Comparison of ENCODE assay signal across 9 mouse cellular contexts in the genomic region with DNA sequence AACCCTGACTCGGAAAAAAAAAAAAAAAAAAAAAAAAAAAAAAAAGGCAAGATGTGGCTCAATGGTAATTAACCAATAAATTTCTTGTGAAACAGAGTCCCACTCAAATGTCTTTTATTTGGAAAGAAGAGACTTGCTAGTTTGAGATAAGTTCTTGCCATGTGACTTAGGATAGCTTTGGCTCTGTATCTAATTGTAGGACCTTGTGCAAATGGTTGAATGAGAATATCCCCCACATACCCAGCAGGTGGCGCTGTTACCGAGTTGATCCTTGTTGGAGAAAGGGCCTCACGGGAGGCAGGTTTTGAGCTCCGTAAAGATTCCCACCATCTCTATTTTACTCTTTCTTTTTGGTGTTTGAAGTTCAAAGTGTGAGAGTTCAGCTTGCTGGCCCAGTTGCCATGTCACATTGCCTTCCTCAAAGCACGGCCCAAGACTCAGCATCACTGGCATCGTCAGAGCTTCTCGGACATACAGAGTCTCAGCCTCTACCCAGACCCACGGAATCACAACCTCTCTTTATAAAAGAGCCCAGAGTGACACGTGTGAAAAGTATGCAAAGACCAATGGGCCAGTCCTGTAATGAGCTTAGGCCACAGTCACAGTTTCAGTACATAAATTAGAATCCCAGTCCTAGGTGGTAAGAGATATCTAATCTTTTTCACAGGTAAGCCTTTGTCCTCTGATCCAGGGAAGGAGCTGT. TPM values are rescaled to one million over a fixed set of nuclear protein-coding genes. Genes with fewer than 3 reads are reported as not detected.
A peak's percentile ranks its signal among the peaks of the same experiment; 100 is the strongest.
DNase-seq lines count a peak whose midpoint lies in the region; ATAC-seq lines count a peak whose summit lies in the region.
"Had no signal": no experiment of that assay in that cellular context is flagged by ENCODE, and none has a peak within 500 bp of the region (broad histone marks: within the 10 kb centered on the region; RNA-seq: fewer than 3 reads in every experiment).

No protein-coding gene starts in this region.

- H3K27me3 ChIP-seq in hindbrain, embryonic 11.5 days (ENCODE audit: control insufficient read depth, insufficient read depth, low read length), result peaks cover 6% of the 10 kb centered on the region
- peaks cover 14% of the 10 kb centered on the region for H3K27me3 ChIP-seq in lung, embryonic 16.5 days (ENCODE audit: control insufficient read depth, insufficient read depth, low read depth, low read length)

- no peaks in the 10 kb centered on the region for H3K36me3 ChIP-seq in hindbrain, embryonic 11.5 days (ENCODE audit: control insufficient read depth, insufficient read depth, low read length)
- H3K36me3 ChIP-seq in lung, embryonic 16.5 days (ENCODE audit: control insufficient read depth, insufficient read depth, low read length), result no peaks in the 10 kb centered on the region

- H3K9me3 ChIP-seq in hindbrain, embryonic 11.5 days (ENCODE audit: control insufficient read depth, low read length), result no peaks in the 10 kb centered on the region
- H3K9me3 ChIP-seq in lung, embryonic 16.5 days (ENCODE audit: control insufficient read depth, low read length), result no peaks in the 10 kb centered on the region

- H3K4me1 ChIP-seq in hindbrain, embryonic 11.5 days (replicated peaks; ENCODE audit: control insufficient read depth, insufficient read depth, low read length), result no peaks in the 10 kb centered on the region
- H3K4me1 ChIP-seq in lung, embryonic 16.5 days (replicated peaks; ENCODE audit: control insufficient read depth, insufficient read depth, low read length), result no peaks in the 10 kb centered on the region

- H3K4me3 ChIP-seq in hindbrain, embryonic 11.5 days (ENCODE audit: low read depth, low read length), result no peak overlapping the region
- no peak overlapping the region for H3K4me3 ChIP-seq in lung, embryonic 16.5 days (ENCODE audit: low read length)

- H3K4me2 ChIP-seq in hindbrain, embryonic 11.5 days (replicated peaks; ENCODE audit: low read depth, low read length), result 0 out of 2 replicates have a peak overlapping the region, but pooled peaks have one; percentile 2
- peak overlapping the region; percentile 26; the same call in 1 of the 2 replicates for H3K4me2 ChIP-seq in lung, embryonic 16.5 days (ENCODE audit: low read depth, low read length)

- H3K9ac ChIP-seq in hindbrain, embryonic 11.5 days (ENCODE audit: low read depth, low read length), result no peak overlapping the region
- H3K9ac ChIP-seq in lung, embryonic 16.5 days (ENCODE audit: low read length), result no peak overlapping the region

- 34% methylated on average over 10 of the region's 10 CpGs for WGBS in hindbrain, embryonic 11.5 days
- 29% methylated on average over 10 of the region's 10 CpGs for WGBS in lung, embryonic 16.5 days

- peak; percentile 56; the same call in 1 of the 2 replicates for ATAC-seq in hindbrain, embryonic 11.5 days (ENCODE audit: low FRiP score)
- 0 out of 2 replicates have a peak, but pooled peaks have one; percentile 52 for ATAC-seq in lung, embryonic 16.5 days (ENCODE audit: low read depth)

- peak; percentile 97 for DNase-seq in NIH3T3 (ENCODE audit: low read depth)
- DNase-seq in cerebellum, postnatal 10 days, result peak; percentile 93 to 96
- DNase-seq in frontal cortex, postnatal 10 days (ENCODE audit: low spot score in 2 of 2), result peak; percentile 59 to 79
- peak; percentile 92 for DNase-seq in hindbrain, embryonic 11.5 days (ENCODE audit: low spot score)
- peak; percentile 77 for DNase-seq in layer of hippocampus, adult 9-10 months (ENCODE audit: low spot score)
- peak; percentile 77 for DNase-seq in ovary, postnatal 10 days (ENCODE audit: low spot score)
- DNase-seq in thymus, postnatal 10 days (ENCODE audit: low spot score in 2 of 2), result peak; percentile 63 to 87

- H3K27ac ChIP-seq in hindbrain, embryonic 11.5 days (ENCODE audit: low read depth, low read length), result no peak overlapping the region
- no peak overlapping the region for H3K27ac ChIP-seq in lung, embryonic 16.5 days (ENCODE audit: low read length)

RNA-seq across cellular contexts. Expression of a gene that starts 11.1 kb away (rescaled TPM):
- polyA plus RNA-seq in hindbrain, embryonic 11.5 days (2014; fragmentation: Nextera tagmentation; extraction: Ambion mirVana), result not detected in 2 replicates
- not detected in 2 replicates for polyA plus RNA-seq in lung, embryonic 16.5 days (2015; fragmentation: Nextera tagmentation; extraction: Ambion mirVana)
- polyA plus RNA-seq: stomach, embryonic 14.5 days had no signal

RNA-seq across cellular contexts. Expression of a gene that starts 16.3 kb away (rescaled TPM):
- polyA plus RNA-seq in hindbrain, embryonic 11.5 days (2014; fragmentation: Nextera tagmentation; extraction: Ambion mirVana), result 33.2 and 36.6 TPM in 2 replicates
- 29.2 and 34.7 TPM in 2 replicates for polyA plus RNA-seq in lung, embryonic 16.5 days (2015; fragmentation: Nextera tagmentation; extraction: Ambion mirVana)

RNA-seq across cellular contexts. Expression of a gene that starts 16.8 kb away (rescaled TPM):
- not detected in 2 replicates for polyA plus RNA-seq in hindbrain, embryonic 11.5 days (2014; fragmentation: Nextera tagmentation; extraction: Ambion mirVana)
- 0.20 TPM in 1 of 2 replicates, not detected in the other for polyA plus RNA-seq in lung, embryonic 16.5 days (2015; fragmentation: Nextera tagmentation; extraction: Ambion mirVana)

RNA-seq across cellular contexts. Expression of a gene that starts 25.7 kb away (rescaled TPM):
- not detected in 2 replicates for polyA plus RNA-seq in hindbrain, embryonic 11.5 days (2014; fragmentation: Nextera tagmentation; extraction: Ambion mirVana)
- polyA plus RNA-seq in lung, embryonic 16.5 days (2015; fragmentation: Nextera tagmentation; extraction: Ambion mirVana), result not detected in 2 replicates
- polyA plus RNA-seq: stomach, embryonic 14.5 days had no signal

RNA-seq across cellular contexts. Expression of a gene that starts 34.1 kb away (rescaled TPM):
- polyA plus RNA-seq in hindbrain, embryonic 11.5 days (2014; fragmentation: Nextera tagmentation; extraction: Ambion mirVana), result 10.2 TPM in 2 replicates
- polyA plus RNA-seq in lung, embryonic 16.5 days (2015; fragmentation: Nextera tagmentation; extraction: Ambion mirVana), result 10.5 and 11.1 TPM in 2 replicates
